Mouse (Mus musculus) cerebellum, adult 2 months (tissue): ENCODE results near the gene Cpsf4.

Source experiments
- CTCF ChIP-seq: fragments of 200-500 bp; IDR thresholded peaks from 2 replicates; pipeline ENCODE4 v1.5.1; 2011; ENCODE audit warnings: low read depth, mild to moderate bottlenecking, control low read depth, low read length, moderate library complexity, borderline replicate concordance; ENCODE audit not compliant: insufficient read depth
- POLR2A ChIP-seq: fragments of 200-500 bp; IDR thresholded peaks from 2 replicates; pipeline ENCODE4 v1.6.1; 2011; ENCODE audit warnings: low read length, control low read depth, borderline replicate concordance; ENCODE audit not compliant: insufficient read depth

DNA sequence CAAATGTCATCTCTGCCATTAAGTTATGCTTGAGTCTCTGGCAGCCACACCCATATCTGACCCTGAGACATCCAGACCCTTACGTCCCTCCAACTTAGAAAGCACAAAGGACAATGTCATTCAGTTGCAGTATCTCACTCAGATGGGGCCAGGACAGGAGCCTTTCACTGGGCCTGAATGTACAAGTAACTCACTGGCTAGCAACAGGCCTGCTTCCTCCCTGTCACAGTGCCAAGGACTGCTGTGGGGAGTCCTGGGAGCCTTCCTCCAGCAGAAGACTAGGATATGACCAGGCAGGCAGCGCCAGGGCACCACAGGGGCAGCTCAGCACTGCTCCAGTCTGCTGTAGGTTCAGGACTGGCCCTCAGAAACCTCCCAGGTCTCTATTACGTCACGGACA is 37.9 kb upstream of the Cpsf4 start:
- TF ChIP-seq CTCF (no peak), POLR2A (no peak)
